Comparison of ENCODE assay signal across 8 mouse cellular contexts in genomic region chr12:79969346-79970226, GRCm38 (mm10).
DNase-seq lines count a peak whose midpoint lies in the region; ATAC-seq and TF ChIP-seq lines count a peak whose summit lies in the region.

No protein-coding gene starts in this region.

- H3K9ac ChIP-seq in limb, embryonic 12.5 days (replicated peaks): no peak overlapping the region
- H3K9ac ChIP-seq in neural tube, embryonic 14.5 days (replicated peaks; ENCODE audit: low read depth, low read length): no peak overlapping the region

- peak; percentile 64 for TF ChIP-seq CTCF in layer of hippocampus, adult 2 months (conservative IDR thresholded peaks at IDR 0.05)

- no peak for ATAC-seq in limb, embryonic 12.5 days (ENCODE audit: insufficient number of reproducible peaks, insufficient read depth, low FRiP score, low TSS enrichment, low read depth)
- ATAC-seq in neural tube, embryonic 14.5 days (ENCODE audit: low read depth): no peak

- H3K27me3 ChIP-seq in embryonic facial prominence, embryonic 10.5 days (replicated peaks; ENCODE audit: low read depth, poor library complexity, severe bottlenecking): peaks cover 11% of the 10 kb centered on the region; the same call in 1 of the 2 replicates
- no peaks in the 10 kb centered on the region for H3K27me3 ChIP-seq in limb, embryonic 12.5 days
- H3K27me3 ChIP-seq in neural tube, embryonic 14.5 days (ENCODE audit: control insufficient read depth, insufficient read depth, low read length): no peaks in the 10 kb centered on the region

- peak overlapping the region; percentile 84 for H3K27ac ChIP-seq in layer of hippocampus, adult 2 months
- H3K27ac ChIP-seq in embryonic facial prominence, embryonic 10.5 days (replicated peaks): peak overlapping the region; percentile 88
- H3K27ac ChIP-seq in limb, embryonic 12.5 days: peak overlapping the region; percentile 92
- peak overlapping the region; percentile 80 for H3K27ac ChIP-seq in neural tube, embryonic 14.5 days (ENCODE audit: low read depth, low read length)

- H3K4me1 ChIP-seq in embryonic facial prominence, embryonic 10.5 days: peaks cover 85% of the 10 kb centered on the region
- peaks cover 79% of the 10 kb centered on the region for H3K4me1 ChIP-seq in limb, embryonic 12.5 days (replicated peaks)
- peaks cover 26% of the 10 kb centered on the region for H3K4me1 ChIP-seq in neural tube, embryonic 14.5 days (ENCODE audit: control insufficient read depth, insufficient read depth, low read length)

- H3K4me3 ChIP-seq in layer of hippocampus, adult 2 months: no peak overlapping the region
- no peak overlapping the region for H3K4me3 ChIP-seq in embryonic facial prominence, embryonic 10.5 days
- H3K4me3 ChIP-seq in limb, embryonic 12.5 days (replicated peaks): no peak overlapping the region
- H3K4me3 ChIP-seq in neural tube, embryonic 14.5 days (ENCODE audit: low read depth, low read length): no peak overlapping the region

- no peaks in the 10 kb centered on the region for H3K36me3 ChIP-seq in embryonic facial prominence, embryonic 10.5 days (replicated peaks)
- H3K36me3 ChIP-seq in limb, embryonic 12.5 days: no peaks in the 10 kb centered on the region
- H3K36me3 ChIP-seq in neural tube, embryonic 14.5 days (ENCODE audit: control insufficient read depth, insufficient read depth, low read length): no peaks in the 10 kb centered on the region

- 80% methylated on average over 3 of the region's 3 CpGs for WGBS in embryonic facial prominence, embryonic 10.5 days
- WGBS in limb, embryonic 12.5 days: 78% methylated on average over 3 of the region's 3 CpGs
- 70% methylated on average over 3 of the region's 3 CpGs for WGBS in neural tube, embryonic 14.5 days

- DNase-seq in layer of hippocampus, adult 2 months (ENCODE audit: low spot score in 2 of 2): peak in 1 of 2 experiments; percentile 25
- DNase-seq in layer of hippocampus, adult 18-20 months (ENCODE audit: low spot score in 2 of 2): no peak
- DNase-seq in embryonic facial prominence, embryonic 10.5 days (ENCODE audit: low spot score): no peak
- DNase-seq in heart, postnatal 4 days: peak; percentile 75
- no peak for DNase-seq in cerebellum, postnatal 25 days
- DNase-seq in cerebellum, adult 8-10 months: no peak

- H3K4me2 ChIP-seq in limb, embryonic 12.5 days: no peak overlapping the region
- no peak overlapping the region for H3K4me2 ChIP-seq in neural tube, embryonic 14.5 days (ENCODE audit: low read depth, low read length)

- no peaks in the 10 kb centered on the region for H3K9me3 ChIP-seq in embryonic facial prominence, embryonic 10.5 days
- H3K9me3 ChIP-seq in limb, embryonic 12.5 days: no peaks in the 10 kb centered on the region
- H3K9me3 ChIP-seq in neural tube, embryonic 14.5 days (ENCODE audit: control insufficient read depth, low read length): no peaks in the 10 kb centered on the region
